Comparison of ENCODE assay signal across 8 mouse cellular contexts in the genomic region with DNA sequence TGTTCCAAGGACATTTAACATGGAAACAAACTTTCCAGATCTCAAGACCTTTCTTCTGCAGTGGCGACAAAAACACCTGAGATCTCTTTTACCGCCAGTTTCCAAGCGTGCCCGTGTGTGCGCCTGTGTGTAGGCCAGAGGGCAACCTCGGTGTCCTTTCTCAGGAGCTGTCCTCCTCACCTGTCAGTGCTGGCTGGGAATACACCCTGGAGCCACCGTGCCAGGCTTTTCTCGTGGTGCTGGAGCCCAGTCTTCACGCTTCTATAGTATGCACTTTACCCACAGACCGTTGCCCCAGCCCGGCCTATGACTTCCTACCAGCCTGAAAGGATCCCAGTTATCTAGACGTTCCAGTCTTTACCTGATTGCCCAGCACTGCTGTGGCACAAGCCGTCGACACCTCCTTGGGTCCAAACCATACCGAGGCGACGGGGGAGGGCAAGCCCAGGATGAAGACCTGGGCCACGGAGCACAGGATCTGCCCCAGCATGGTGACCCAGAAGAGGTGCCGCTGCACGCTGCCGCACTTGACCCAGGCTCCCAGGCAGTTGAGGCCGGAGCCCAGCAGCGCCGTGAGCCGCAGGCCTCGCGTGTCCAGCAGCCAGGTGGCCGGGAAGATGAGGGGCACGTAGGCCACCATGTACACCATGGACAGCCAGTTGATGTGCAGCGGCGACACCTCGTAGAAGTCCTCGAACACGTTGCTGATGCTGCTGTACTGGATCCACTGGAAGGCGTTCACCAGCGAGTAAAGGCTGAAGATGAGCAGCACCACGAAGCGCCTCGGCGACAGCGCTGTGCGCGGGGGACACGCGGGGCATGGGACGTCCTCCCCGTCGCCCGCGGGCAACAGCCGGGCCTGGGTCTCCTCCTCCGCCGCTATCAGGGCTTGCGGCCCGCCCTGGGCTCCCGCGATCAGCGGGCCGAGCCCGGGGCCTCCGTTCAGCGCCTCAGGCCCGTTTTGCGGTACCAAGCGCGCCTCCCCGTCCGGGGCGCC. TPM values are rescaled to one million over a fixed set of nuclear protein-coding genes. Genes with fewer than 3 reads are reported as not detected.
DNase-seq lines count a peak whose midpoint lies in the region; ATAC-seq and TF ChIP-seq lines count a peak whose summit lies in the region.
"Had no signal": no experiment of that assay in that cellular context is flagged by ENCODE, and none has a peak within 500 bp of the region (broad histone marks: within the 10 kb centered on the region; RNA-seq: fewer than 3 reads in every experiment).

No protein-coding gene starts in this region.

- H3K4me1 ChIP-seq in ES-E14 (ENCODE audit: control insufficient read depth in 2 of 2, insufficient read depth in 2 of 2, low read length in 2 of 2, poor library complexity in 1 of 2) = no peaks in the 10 kb centered on the region
- peaks cover 34% of the 10 kb centered on the region for H3K4me1 ChIP-seq in heart, embryonic 10.5 days
- peaks cover 21% of the 10 kb centered on the region for H3K4me1 ChIP-seq in kidney, embryonic 16.5 days (ENCODE audit: insufficient read depth, low read length)
- peaks cover 18% of the 10 kb centered on the region for H3K4me1 ChIP-seq in liver, embryonic 16.5 days (ENCODE audit: control insufficient read depth, low read depth, low read length)
- H3K4me1 ChIP-seq in olfactory bulb, adult 2 months (ENCODE audit: control insufficient read depth, insufficient read depth, low read length) = peaks cover 6% of the 10 kb centered on the region

- no peaks in the 10 kb centered on the region for H3K9me3 ChIP-seq in ES-E14 (ENCODE audit: control insufficient read depth, insufficient read depth, low read depth, low read length)
- H3K9me3 ChIP-seq in heart, embryonic 10.5 days = no peaks in the 10 kb centered on the region
- H3K9me3 ChIP-seq in kidney, embryonic 16.5 days (ENCODE audit: low read length) = no peaks in the 10 kb centered on the region
- no peaks in the 10 kb centered on the region for H3K9me3 ChIP-seq in liver, embryonic 16.5 days (replicated peaks; ENCODE audit: control insufficient read depth, low read length)

- H3K4me2 ChIP-seq in kidney, embryonic 16.5 days (replicated peaks; ENCODE audit: low read depth, low read length) = peak overlapping the region; percentile 98
- H3K4me2 ChIP-seq in liver, embryonic 16.5 days (ENCODE audit: low read depth, low read length) = peak overlapping the region; percentile 98

- ATAC-seq in kidney, embryonic 16.5 days (ENCODE audit: low FRiP score, low TSS enrichment) = peak; percentile 32
- ATAC-seq in liver, embryonic 16.5 days (ENCODE audit: low read depth) = peak; percentile 22

- 2% methylated on average over 68 of the region's 69 CpGs for whole genome bisulfite sequencing in heart, embryonic 10.5 days
- 2% methylated on average over 69 of the region's 69 CpGs for WGBS in kidney, embryonic 16.5 days
- 5% methylated on average over 68 of the region's 69 CpGs for WGBS in liver, embryonic 16.5 days (ENCODE audit: insufficient replicate concordance)
- 2% methylated on average over 69 of the region's 69 CpGs for WGBS in olfactory bulb, adult 2 months

- no peaks in the 10 kb centered on the region; the same call in 1 of the 2 replicates for H3K36me3 ChIP-seq in ES-E14 (ENCODE audit: control insufficient read depth, insufficient read depth, low read length, poor library complexity, severe bottlenecking)
- H3K36me3 ChIP-seq in heart, embryonic 10.5 days = peaks cover 11% of the 10 kb centered on the region
- peaks cover 6% of the 10 kb centered on the region for H3K36me3 ChIP-seq in kidney, embryonic 16.5 days (ENCODE audit: insufficient read depth, low read length)
- H3K36me3 ChIP-seq in liver, embryonic 16.5 days (ENCODE audit: control insufficient read depth, insufficient read depth) = no peaks in the 10 kb centered on the region

- TF ChIP-seq POLR2A in olfactory bulb, adult 2 months (IDR thresholded peaks at IDR 0.05; ENCODE audit: insufficient read depth, low read depth, low read length) = no peak

- TF ChIP-seq CTCF in olfactory bulb, adult 2 months (IDR thresholded peaks at IDR 0.05; ENCODE audit: insufficient read depth, low read depth, low read length) = no peak

- peak overlapping the region; percentile 70 to 78 for H3K4me3 ChIP-seq in ES-E14 (ENCODE audit: insufficient read depth in 1 of 2, low read depth in 1 of 2, low read length in 2 of 2, poor library complexity in 1 of 2, severe bottlenecking in 1 of 2)
- peak overlapping the region; percentile 87 for H3K4me3 ChIP-seq in heart, embryonic 10.5 days
- peak overlapping the region; percentile 81 for H3K4me3 ChIP-seq in kidney, embryonic 16.5 days (ENCODE audit: low read length)
- H3K4me3 ChIP-seq in liver, embryonic 16.5 days (ENCODE audit: low read depth, low read length) = peak overlapping the region; percentile 77
- peak overlapping the region; percentile 54 for H3K4me3 ChIP-seq in olfactory bulb, adult 2 months (ENCODE audit: insufficient read depth, low read depth, low read length)

- in situ Hi-C loops in ES-E14 (cut with MboI; ENCODE audit: low sequenced_read_pairs in 2 of 2, unreplicated experiment in 2 of 2) = no loop called here

- peak overlapping the region; percentile 85 for H3K9ac ChIP-seq in ES-E14 (ENCODE audit: insufficient read depth, low read depth, low read length, poor library complexity, severe bottlenecking)
- H3K9ac ChIP-seq in kidney, embryonic 16.5 days (replicated peaks; ENCODE audit: low read length) = peak overlapping the region; percentile 84
- peak overlapping the region; percentile 85 for H3K9ac ChIP-seq in liver, embryonic 16.5 days (ENCODE audit: low read depth, low read length)

- DNase-seq in CD4-positive, CD25-positive, alpha-beta regulatory T cell, adult 2 months (ENCODE audit: low read depth, low spot score) = peak; percentile 66
- DNase-seq in ES-E14 (ENCODE audit: low read depth, low spot score) = no peak
- peak; percentile 19 for DNase-seq in embryo, embryonic 11.5 days (ENCODE audit: low read depth, low spot score)
- peak; percentile 87 for DNase-seq in heart, embryonic 10.5 days (ENCODE audit: low spot score)

- H3K27ac ChIP-seq in ES-E14 (ENCODE audit: insufficient read depth, low read depth, low read length, poor library complexity, severe bottlenecking) = peak overlapping the region; percentile 48; the same call in 1 of the 2 replicates
- H3K27ac ChIP-seq in heart, embryonic 10.5 days = peak overlapping the region; percentile 94
- H3K27ac ChIP-seq in kidney, embryonic 16.5 days (ENCODE audit: low read length) = peak overlapping the region; percentile 65
- peak overlapping the region; percentile 70 for H3K27ac ChIP-seq in liver, embryonic 16.5 days (ENCODE audit: low read length)
- H3K27ac ChIP-seq in olfactory bulb, adult 2 months (ENCODE audit: insufficient read depth, low read depth, low read length) = peak overlapping the region; percentile 36

- no peaks in the 10 kb centered on the region for H3K27me3 ChIP-seq in heart, embryonic 10.5 days (ENCODE audit: insufficient read depth, poor library complexity, severe bottlenecking)
- H3K27me3 ChIP-seq in kidney, embryonic 16.5 days (ENCODE audit: insufficient read depth, low read length) = no peaks in the 10 kb centered on the region
- H3K27me3 ChIP-seq in liver, embryonic 16.5 days (ENCODE audit: control insufficient read depth, insufficient read depth, low read depth, low read length) = no peaks in the 10 kb centered on the region

TF ChIP-seq in ES-E14, 5 proteins besides CTCF, POLR2A, EP300 and RAD21:
- TF ChIP-seq CHD2 (IDR thresholded peaks at IDR 0.05; ENCODE audit: low read depth, low read length) = no peak
- TF ChIP-seq ZNF384 (IDR thresholded peaks at IDR 0.05; ENCODE audit: low read depth, low read length) = no peak
- no peak for TF ChIP-seq HCFC1 (IDR thresholded peaks at IDR 0.05; ENCODE audit: borderline replicate concordance, insufficient read depth, low read length)
- TF ChIP-seq ZC3H11A (IDR thresholded peaks at IDR 0.05; ENCODE audit: borderline replicate concordance, low read depth, low read length) = no peak
- TF ChIP-seq MAFK (IDR thresholded peaks at IDR 0.05; ENCODE audit: insufficient read depth, low read depth, low read length) = no peak

RNA-seq across cellular contexts. Expression of gene Flvcr1, which starts 0.6 kb away (rescaled TPM):
- 20.5 and 23.5 TPM in 2 replicates for total RNA-seq in ES-E14 (2012; rRNA removed)
- polyA plus RNA-seq in heart, embryonic 10.5 days (2016; fragmentation: Nextera tagmentation; extraction: Ambion mirVana) = 4.4 and 8.5 TPM in 2 replicates
- polyA plus RNA-seq in kidney, embryonic 16.5 days (2015; fragmentation: Nextera tagmentation; extraction: Ambion mirVana) = 6.0 and 6.2 TPM in 2 replicates
- 2.1 and 2.2 TPM in 2 replicates for polyA plus RNA-seq in liver, embryonic 16.5 days (2015; fragmentation: Nextera tagmentation; extraction: Ambion mirVana)
- polyA plus RNA-seq in olfactory bulb, adult 2 months (2012; ENCODE audit: insufficient read depth, insufficient read length, low replicate concordance, missing spikeins) = not detected in 2 replicates

RNA-seq across cellular contexts. Expression of gene Spata45, which starts 11.1 kb away (rescaled TPM):
- total RNA-seq in ES-E14 (2012; rRNA removed) = 4.1 and 4.6 TPM in 2 replicates
- not detected in 2 replicates for polyA plus RNA-seq in heart, embryonic 10.5 days (2016; fragmentation: Nextera tagmentation; extraction: Ambion mirVana)
- not detected in 2 replicates for polyA plus RNA-seq in kidney, embryonic 16.5 days (2015; fragmentation: Nextera tagmentation; extraction: Ambion mirVana)
- not detected in 2 replicates for polyA plus RNA-seq in liver, embryonic 16.5 days (2015; fragmentation: Nextera tagmentation; extraction: Ambion mirVana)
- not detected in 2 replicates for polyA plus RNA-seq in olfactory bulb, adult 2 months (2012; ENCODE audit: insufficient read depth, insufficient read length, low replicate concordance, missing spikeins)
- total RNA-seq: hematopoietic stem cell, adult 5-6 weeks had no signal

RNA-seq across cellular contexts. Expression of gene Tatdn3, which starts 37.4 kb away (rescaled TPM):
- total RNA-seq in ES-E14 (2012; rRNA removed) = 11.8 TPM in 2 replicates
- polyA plus RNA-seq in heart, embryonic 10.5 days (2016; fragmentation: Nextera tagmentation; extraction: Ambion mirVana) = 16.6 and 20.7 TPM in 2 replicates
- polyA plus RNA-seq in kidney, embryonic 16.5 days (2015; fragmentation: Nextera tagmentation; extraction: Ambion mirVana) = 13.1 and 14.4 TPM in 2 replicates
- polyA plus RNA-seq in liver, embryonic 16.5 days (2015; fragmentation: Nextera tagmentation; extraction: Ambion mirVana) = 5.9 and 6.4 TPM in 2 replicates
- not detected in 2 replicates for polyA plus RNA-seq in olfactory bulb, adult 2 months (2012; ENCODE audit: insufficient read depth, insufficient read length, low replicate concordance, missing spikeins)

RNA-seq across cellular contexts. Expression of gene Nsl1, which starts 37.5 kb away (rescaled TPM):
- 24.3 and 26.1 TPM in 2 replicates for total RNA-seq in ES-E14 (2012; rRNA removed)
- 20.6 and 21.8 TPM in 2 replicates for polyA plus RNA-seq in heart, embryonic 10.5 days (2016; fragmentation: Nextera tagmentation; extraction: Ambion mirVana)
- polyA plus RNA-seq in kidney, embryonic 16.5 days (2015; fragmentation: Nextera tagmentation; extraction: Ambion mirVana) = 21.9 and 25.5 TPM in 2 replicates
- polyA plus RNA-seq in liver, embryonic 16.5 days (2015; fragmentation: Nextera tagmentation; extraction: Ambion mirVana) = 12.7 and 13.5 TPM in 2 replicates
- not detected in 2 replicates for polyA plus RNA-seq in olfactory bulb, adult 2 months (2012; ENCODE audit: insufficient read depth, insufficient read length, low replicate concordance, missing spikeins)

RNA-seq across cellular contexts. Expression of gene Vash2, which starts 46.2 kb away (rescaled TPM):
- 2.2 and 2.6 TPM in 2 replicates for total RNA-seq in ES-E14 (2012; rRNA removed)
- 56.7 and 78.7 TPM in 2 replicates for polyA plus RNA-seq in heart, embryonic 10.5 days (2016; fragmentation: Nextera tagmentation; extraction: Ambion mirVana)
- 27.0 and 29.3 TPM in 2 replicates for polyA plus RNA-seq in kidney, embryonic 16.5 days (2015; fragmentation: Nextera tagmentation; extraction: Ambion mirVana)
- polyA plus RNA-seq in liver, embryonic 16.5 days (2015; fragmentation: Nextera tagmentation; extraction: Ambion mirVana) = 0.85 and 0.94 TPM in 2 replicates
- polyA plus RNA-seq in olfactory bulb, adult 2 months (2012; ENCODE audit: insufficient read depth, insufficient read length, low replicate concordance, missing spikeins) = not detected in 2 replicates
- total RNA-seq: hematopoietic stem cell, adult 5-6 weeks had no signal

Comparison
In these comparisons a context has a peak if more than half of its experiments do, and no peak if none do; other contexts are left out.
1. H3K27ac ChIP-seq: peak in every context shown above with its lines; median percentile 94 in heart, embryonic 10.5 days; 70 in liver, embryonic 16.5 days; 65 in kidney, embryonic 16.5 days; 48 in ES-E14; 36 in olfactory bulb, adult 2 months.